11 mouse cellular contexts compared by ENCODE assay signal in genomic region chr8:87823172-87823571, GRCm38 (mm10).
DNase-seq lines count a peak whose midpoint lies in the region; ATAC-seq and TF ChIP-seq lines count a peak whose summit lies in the region.
"Had no signal": no experiment of that assay in that cellular context is flagged by ENCODE, and none has a peak within 500 bp of the region (broad histone marks: within the 10 kb centered on the region; RNA-seq: fewer than 3 reads in every experiment).

No protein-coding gene starts in this region.

- TF ChIP-seq EP300 in liver, postnatal 0 days (IDR thresholded peaks at IDR 0.05; ENCODE audit: low read depth) = no peak

- no peaks in the 10 kb centered on the region for H3K9me3 ChIP-seq in heart, embryonic 10.5 days
- H3K9me3 ChIP-seq in liver, postnatal 0 days (ENCODE audit: low read length) = no peaks in the 10 kb centered on the region
- H3K9me3 ChIP-seq in liver, embryonic 11.5 days (ENCODE audit: control insufficient read depth, low read length) = no peaks in the 10 kb centered on the region
- no peaks in the 10 kb centered on the region for H3K9me3 ChIP-seq in forebrain, embryonic 15.5 days
- no peaks in the 10 kb centered on the region for H3K9me3 ChIP-seq in midbrain, embryonic 14.5 days (ENCODE audit: control insufficient read depth, low read length)

- H3K36me3 ChIP-seq in heart, embryonic 10.5 days = no peaks in the 10 kb centered on the region
- no peaks in the 10 kb centered on the region for H3K36me3 ChIP-seq in liver, postnatal 0 days (replicated peaks; ENCODE audit: insufficient read depth, low read length)
- H3K36me3 ChIP-seq in liver, embryonic 11.5 days (ENCODE audit: control insufficient read depth, insufficient read depth, low read length) = no peaks in the 10 kb centered on the region
- H3K36me3 ChIP-seq in forebrain, embryonic 15.5 days = no peaks in the 10 kb centered on the region
- no peaks in the 10 kb centered on the region for H3K36me3 ChIP-seq in midbrain, embryonic 14.5 days (ENCODE audit: control insufficient read depth, insufficient read depth, low read length)

- peaks cover 27% of the 10 kb centered on the region for H3K4me1 ChIP-seq in heart, embryonic 10.5 days
- no peaks in the 10 kb centered on the region for H3K4me1 ChIP-seq in liver, postnatal 0 days (ENCODE audit: insufficient read depth)
- 0 out of 2 replicates have a peak, but pooled peaks cover 7% of the 10 kb centered on the region for H3K4me1 ChIP-seq in liver, embryonic 11.5 days (replicated peaks; ENCODE audit: control insufficient read depth, insufficient read depth, low read length)
- H3K4me1 ChIP-seq in forebrain, embryonic 15.5 days = peaks cover 29% of the 10 kb centered on the region
- peaks cover 27% of the 10 kb centered on the region for H3K4me1 ChIP-seq in midbrain, embryonic 14.5 days (ENCODE audit: control insufficient read depth, insufficient read depth, low read length)
- H3K4me1 ChIP-seq: megakaryocyte, embryonic 14.5 days had no signal

- TF ChIP-seq CTCF in liver, postnatal 0 days (IDR thresholded peaks at IDR 0.05; ENCODE audit: low read depth) = no peak

- H3K4me2 ChIP-seq in liver, postnatal 0 days (ENCODE audit: low read depth, low read length) = peak overlapping the region; percentile 47; the same call in 1 of the 2 replicates
- no peak overlapping the region for H3K4me2 ChIP-seq in liver, embryonic 11.5 days
- H3K4me2 ChIP-seq in forebrain, embryonic 15.5 days (replicated peaks) = no peak overlapping the region
- no peak overlapping the region for H3K4me2 ChIP-seq in midbrain, embryonic 14.5 days (ENCODE audit: low read length)

- peak overlapping the region; percentile 42 for H3K27ac ChIP-seq in heart, embryonic 10.5 days
- H3K27ac ChIP-seq in liver, postnatal 0 days (ENCODE audit: low read depth) = no peak overlapping the region
- no peak overlapping the region for H3K27ac ChIP-seq in liver, embryonic 11.5 days (ENCODE audit: low read depth, low read length)
- H3K27ac ChIP-seq in forebrain, embryonic 15.5 days (replicated peaks) = 0 out of 2 replicates have a peak overlapping the region, but pooled peaks have one; percentile 37
- peak overlapping the region; percentile 56; the same call in 1 of the 2 replicates for H3K27ac ChIP-seq in midbrain, embryonic 14.5 days (replicated peaks; ENCODE audit: low read depth, low read length)

- H3K9ac ChIP-seq in liver, postnatal 0 days (replicated peaks) = no peak overlapping the region
- H3K9ac ChIP-seq in liver, embryonic 11.5 days (ENCODE audit: low read depth, low read length) = no peak overlapping the region
- H3K9ac ChIP-seq in forebrain, embryonic 15.5 days (replicated peaks) = no peak overlapping the region
- no peak overlapping the region for H3K9ac ChIP-seq in midbrain, embryonic 14.5 days (replicated peaks; ENCODE audit: low read length)

- intact Hi-C loops in heart, postnatal 14 days (cut with DNase I) = no loop called here

- 26% methylated on average over 7 of the region's 7 CpGs for WGBS in heart, embryonic 10.5 days
- WGBS in liver, postnatal 0 days (ENCODE audit: insufficient replicate concordance) = 24% methylated on average over 7 of the region's 7 CpGs
- WGBS in liver, embryonic 11.5 days = 18% methylated on average over 7 of the region's 7 CpGs
- WGBS in forebrain, embryonic 15.5 days = 3% methylated on average over 7 of the region's 7 CpGs
- WGBS in midbrain, embryonic 14.5 days = 4% methylated on average over 7 of the region's 7 CpGs

- no peak overlapping the region for H3K4me3 ChIP-seq in heart, embryonic 10.5 days
- H3K4me3 ChIP-seq in liver, postnatal 0 days (ENCODE audit: low read depth, low read length) = no peak overlapping the region
- no peak overlapping the region for H3K4me3 ChIP-seq in liver, embryonic 11.5 days (ENCODE audit: low read depth, low read length)
- no peak overlapping the region for H3K4me3 ChIP-seq in forebrain, embryonic 15.5 days
- H3K4me3 ChIP-seq in midbrain, embryonic 14.5 days (replicated peaks; ENCODE audit: low read depth, low read length) = no peak overlapping the region
- H3K4me3 ChIP-seq: megakaryocyte, embryonic 14.5 days had no signal

- no peak for DNase-seq in heart, embryonic 10.5 days (ENCODE audit: low spot score)
- DNase-seq in heart, postnatal 14 days = no peak
- DNase-seq in liver, postnatal 0 days = no peak
- DNase-seq in liver, embryonic 11.5 days (ENCODE audit: low spot score) = no peak
- DNase-seq in midbrain, embryonic 14.5 days = peak; percentile 43
- no peak for DNase-seq in right cerebral cortex, postnatal 14 days
- DNase-seq in spleen, adult 12 weeks (ENCODE audit: low spot score) = no peak
- DNase-seq: adrenal gland, adult 8-10 months; cerebellum, adult 18-20 months had no signal

- no peaks in the 10 kb centered on the region for H3K27me3 ChIP-seq in heart, embryonic 10.5 days (ENCODE audit: insufficient read depth, poor library complexity, severe bottlenecking)
- H3K27me3 ChIP-seq in liver, postnatal 0 days (ENCODE audit: insufficient read depth, low read length) = no peaks in the 10 kb centered on the region
- H3K27me3 ChIP-seq in liver, embryonic 11.5 days (replicated peaks; ENCODE audit: control insufficient read depth, insufficient read depth, low read length) = no peaks in the 10 kb centered on the region
- no peaks in the 10 kb centered on the region for H3K27me3 ChIP-seq in forebrain, embryonic 15.5 days
- no peaks in the 10 kb centered on the region for H3K27me3 ChIP-seq in midbrain, embryonic 14.5 days (ENCODE audit: control insufficient read depth, insufficient read depth, low read length)

- no peak for ATAC-seq in liver, postnatal 0 days
- no peak for ATAC-seq in liver, embryonic 11.5 days (replicated peaks; ENCODE audit: low FRiP score)
- no peak for ATAC-seq in forebrain, embryonic 15.5 days (replicated peaks)
- ATAC-seq in midbrain, embryonic 14.5 days (ENCODE audit: low FRiP score, low TSS enrichment) = no peak

Comparison
In these comparisons a context has a peak if more than half of its experiments do, and no peak if none do; other contexts are left out.
1. H3K27ac ChIP-seq: peak in heart, embryonic 10.5 days (single experiment), forebrain, embryonic 15.5 days (single experiment) and midbrain, embryonic 14.5 days (single experiment); none in liver, postnatal 0 days (single experiment) and liver, embryonic 11.5 days (single experiment).